Mouse (Mus musculus) stomach, postnatal 0 days (tissue): ENCODE results near the gene Mapkapk3.

ENCODE experiments used
- CTCF ChIP-seq: IDR thresholded peaks from 2 replicates; pipeline ENCODE4 v1.5.1; 2016; ENCODE audit warnings: antibody characterized with exemption, low read depth, mild to moderate bottlenecking, moderate library complexity
- EP300 ChIP-seq: optimal IDR thresholded peaks from 2 replicates; pipeline ENCODE3; 2016; ENCODE audit warnings: antibody characterized with exemption

DNA sequence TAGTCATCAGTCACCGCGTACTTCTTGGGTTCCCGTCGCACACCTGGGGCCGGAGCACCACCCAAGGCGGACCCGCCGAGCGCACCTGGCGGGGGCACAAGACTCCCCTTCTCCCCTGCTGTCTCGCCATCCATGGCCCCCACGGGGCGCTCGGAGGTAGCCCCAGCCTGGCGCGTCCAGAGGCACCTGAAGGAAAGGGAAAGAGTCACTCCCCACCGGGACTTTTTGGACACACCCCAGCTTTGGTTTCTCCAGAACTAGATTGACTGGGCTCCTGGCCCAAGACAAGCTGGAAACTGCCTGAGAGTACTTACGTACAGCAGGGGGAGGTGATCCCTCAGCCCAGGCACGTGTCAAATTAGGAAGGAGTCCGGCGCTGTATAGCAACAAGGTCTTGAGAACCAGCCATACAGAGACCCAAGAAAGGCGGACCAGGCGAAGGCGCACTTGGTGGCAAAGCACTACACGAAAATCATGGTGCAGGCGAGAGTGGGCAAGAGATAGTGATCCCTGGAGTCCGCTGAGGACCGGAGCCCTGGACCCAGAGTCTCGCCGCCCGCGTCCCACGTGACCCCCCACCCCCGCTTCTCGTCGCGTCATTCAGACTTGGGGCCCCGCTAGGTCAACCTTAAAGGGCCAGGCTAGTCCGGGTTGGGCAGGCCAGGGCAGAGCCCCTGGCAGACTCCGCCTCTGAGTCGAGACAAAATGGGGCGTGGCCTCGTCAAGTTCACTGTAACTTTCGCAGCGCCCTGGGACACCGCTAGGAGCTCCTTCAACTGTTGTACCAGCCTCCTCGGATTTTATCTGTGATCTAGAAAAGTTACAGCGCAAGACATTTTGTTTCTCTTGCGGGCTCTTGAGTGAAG, at the start of gene Mapkapk3:
- TF ChIP-seq CTCF (peak; percentile 58), EP300 (peak; percentile 42)
